Mouse (Mus musculus) duodenum, adult 2 months (tissue): ENCODE measurements around the gene Esyt1. TPM values are rescaled to one million over a fixed set of nuclear protein-coding genes. Genes with fewer than 3 reads are reported as not detected.

Source experiments
- polyA plus RNA-seq: library from polyadenylated mRNA; depleted of rRNA; stranded (reverse); fragments of >200 nt; gene quantifications from 2 replicates; pipeline ENCODE4 v1.2.3, GENCODE M21; 2012; ENCODE audit warnings: low replicate concordance; rRNA removed

Gene Esyt1
- 22.7 and 25.3 TPM in 2 replicates for polyA plus RNA-seq

GRCm38 (mm10) chr10:128525671-128526308 is at the start of gene Esyt1:
Gene Esyt1 (minus strand): TSS chr10:128525871.

GRCm38 (mm10) chr10:128565788-128566531 is 40.3 kb upstream of the Esyt1 start, which contains the start of gene Pa2g4:
Gene Pa2g4 (minus strand): TSS chr10:128565987.

GRCm38 (mm10) chr10:128548947-128549681 is 23.4 kb upstream of the Esyt1 start, which contains the start of gene Rpl41:
Gene Rpl41 (minus strand): TSS chr10:128549305.

GRCm38 (mm10) chr10:128547361-128548032 is 21.8 kb upstream of the Esyt1 start, which contains the start of gene Zc3h10:
Gene Zc3h10 (minus strand): TSS chr10:128547774.

GRCm38 (mm10) chr10:128498590-128498989 is 27.1 kb downstream of the Esyt1 start, which contains the start of gene Myl6b:
Gene Myl6b (minus strand): TSS chr10:128498685.

GRCm38 (mm10) chr10:128493695-128494666 is 31.7 kb downstream of the Esyt1 start, which contains the start of gene Myl6:
Gene Myl6 (minus strand): TSS chr10:128494145.

Other genes starting within 250 kb of the Esyt1 start
- 0.09 TPM in 1 of 2 replicates, not detected in the other for gene Il23a, start 227.1 kb downstream of the Esyt1 start, polyA plus RNA-seq
- 11.9 and 15.5 TPM in 2 replicates for gene Pan2, start 222.5 kb downstream of the Esyt1 start, polyA plus RNA-seq
- 19.5 and 28.4 TPM in 2 replicates for gene Cnpy2, start 203.4 kb downstream of the Esyt1 start, polyA plus RNA-seq
- gene Cs, start 188.1 kb downstream of the Esyt1 start, polyA plus RNA-seq, result 297 and 431 TPM in 2 replicates
- gene Coq10a, start 156.9 kb downstream of the Esyt1 start, polyA plus RNA-seq, result 16.2 and 26.7 TPM in 2 replicates
- 11.3 and 18.5 TPM in 2 replicates for gene Ankrd52, start 148.8 kb downstream of the Esyt1 start, polyA plus RNA-seq
- gene Slc39a5, start 124.6 kb downstream of the Esyt1 start, polyA plus RNA-seq, result 340 and 495 TPM in 2 replicates
- 23.4 and 29.3 TPM in 2 replicates for gene Nabp2, start 114.4 kb downstream of the Esyt1 start, polyA plus RNA-seq
- 10.0 and 17.7 TPM in 2 replicates for gene Rnf41, start 114.2 kb downstream of the Esyt1 start, polyA plus RNA-seq
- 59.9 and 73.0 TPM in 2 replicates for gene Smarcc2, start 66.6 kb downstream of the Esyt1 start, polyA plus RNA-seq
- 505 and 720 TPM in 2 replicates for gene Myl6, start 31.7 kb downstream of the Esyt1 start, polyA plus RNA-seq
- gene Myl6b, start 27.2 kb downstream of the Esyt1 start, polyA plus RNA-seq, result 1.4 and 1.8 TPM in 2 replicates
- 12.1 and 13.9 TPM in 2 replicates for gene Zc3h10, start 21.9 kb upstream of the Esyt1 start, polyA plus RNA-seq
- 1,592 and 1,915 TPM in 2 replicates for gene Rpl41, start 23.4 kb upstream of the Esyt1 start, polyA plus RNA-seq
- gene Pa2g4, start 40.1 kb upstream of the Esyt1 start, polyA plus RNA-seq, result 4.9 and 9.0 TPM in 2 replicates
- gene Erbb3, start 63.8 kb upstream of the Esyt1 start, polyA plus RNA-seq, result 45.3 and 63.8 TPM in 2 replicates
- 885 and 900 TPM in 2 replicates for gene Rps26, start 100.9 kb upstream of the Esyt1 start, polyA plus RNA-seq
- gene Ikzf4, start 120.1 kb upstream of the Esyt1 start, polyA plus RNA-seq, result 0.74 and 1.6 TPM in 2 replicates
- 3.8 and 12.6 TPM in 2 replicates for gene Suox, start 148.2 kb upstream of the Esyt1 start, polyA plus RNA-seq
- 21.5 and 28.1 TPM in 2 replicates for gene Rab5b, start 170.4 kb upstream of the Esyt1 start, polyA plus RNA-seq
- gene Pmel, start 178.3 kb upstream of the Esyt1 start, polyA plus RNA-seq, result 1.1 and 2.5 TPM in 2 replicates
- gene Cdk2, start 179.2 kb upstream of the Esyt1 start, polyA plus RNA-seq, result 4.6 and 8.6 TPM in 2 replicates
- 34.6 and 50.5 TPM in 2 replicates for gene Dgka, start 219.0 kb upstream of the Esyt1 start, polyA plus RNA-seq
- 16.5 and 19.9 TPM in 2 replicates for gene Pym1, start 222.0 kb upstream of the Esyt1 start, polyA plus RNA-seq